Mouse (Mus musculus) cerebellum, adult 11-12 months (tissue): ENCODE results near the gene Dennd1a.

Source experiments
- DNase-seq: peaks from one replicate; pipeline ENCODE4 v3.0.0; 2022

Dennd1a gene

GRCm38 (mm10) chr2:37765082-37765483 is 522.1 kb downstream of the Dennd1a start:
- no peak for DNase-seq

- DNase-seq, result no peak
Observed at GRCm38 (mm10) chr2:37764514-37764913, 522.7 kb downstream of the Dennd1a start.

GRCm38 (mm10) chr2:37763638-37764037 is 523.6 kb downstream of the Dennd1a start:
- no peak for DNase-seq

GRCm38 (mm10) chr2:37760633-37761032 is 526.6 kb downstream of the Dennd1a start:
- DNase-seq, result no peak

- no peak for DNase-seq
Observed at GRCm38 (mm10) chr2:37758343-37759015, 528.7 kb downstream of the Dennd1a start.

GRCm38 (mm10) chr2:37757784-37758183 is 529.4 kb downstream of the Dennd1a start:
- no peak for DNase-seq

DNA sequence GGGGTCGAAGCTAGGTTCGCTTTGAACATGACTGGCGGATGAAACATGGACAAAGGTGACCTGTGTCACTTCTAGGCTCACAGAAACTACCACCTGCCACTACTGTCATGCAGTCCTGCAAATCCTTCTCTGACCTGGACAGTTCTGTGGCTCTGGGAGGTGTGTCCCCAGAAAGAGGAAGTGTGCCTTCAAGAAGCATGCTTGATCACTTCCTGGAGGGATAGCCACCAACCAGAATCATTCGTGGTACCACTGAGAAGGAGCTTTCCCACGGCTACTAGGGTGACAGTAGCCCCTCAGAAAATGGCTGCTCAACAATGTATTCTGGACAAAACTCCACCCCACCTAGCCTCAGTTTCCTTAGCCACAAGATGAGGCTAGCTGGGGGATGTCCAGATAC is 530.2 kb downstream of the Dennd1a start:
- no peak for DNase-seq

DNA sequence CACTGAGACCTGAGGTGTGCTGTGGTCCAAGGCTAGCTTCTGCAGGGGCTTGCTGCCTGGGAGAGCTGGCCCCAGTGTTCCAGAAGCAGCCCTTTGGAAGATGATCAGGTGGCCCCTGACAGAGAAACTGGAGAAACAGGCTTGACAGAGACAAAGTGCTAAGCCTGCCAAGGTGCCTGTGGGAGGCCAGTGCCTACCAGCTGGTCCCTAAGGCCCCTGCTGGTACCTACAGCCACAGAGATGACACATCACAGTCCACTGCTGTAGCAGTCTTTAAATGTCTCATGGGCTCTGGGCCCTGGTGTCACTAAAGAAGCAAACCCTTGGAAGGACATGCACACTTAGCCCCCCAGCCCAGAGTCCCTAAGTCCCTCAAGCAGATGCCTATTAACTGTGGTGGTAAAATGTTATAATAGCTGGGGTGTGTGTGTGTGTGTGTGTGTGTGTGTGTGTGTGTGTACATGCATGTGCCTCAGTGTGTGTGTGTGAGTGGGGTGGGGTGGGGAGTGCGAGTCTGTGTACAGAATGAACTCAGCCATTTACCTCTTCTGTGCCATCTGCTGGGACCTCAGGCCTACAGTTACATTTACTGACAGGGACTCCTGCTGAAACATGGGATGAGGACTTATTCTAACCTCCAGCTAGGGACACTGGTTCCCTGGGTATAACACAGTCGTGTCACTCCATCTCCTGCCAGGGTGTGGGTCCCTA is 530.8 kb downstream of the Dennd1a start:
- peak; percentile 97 for DNase-seq

- DNase-seq, result no peak
Observed at GRCm38 (mm10) chr2:37751114-37751513, 536.1 kb downstream of the Dennd1a start.

- no peak for DNase-seq
Observed at GRCm38 (mm10) chr2:37749323-37749722, 537.9 kb downstream of the Dennd1a start.
